Mouse (Mus musculus) lung, embryonic 14.5 days (tissue): Measurements from ENCODE around the gene Unc80. TPM values are rescaled to one million over a fixed set of nuclear protein-coding genes. Genes with fewer than 3 reads are reported as not detected.
A peak's percentile ranks its signal among the peaks of the same experiment; 100 is the strongest.

Experiments used
- ATAC-seq: fragments of 200-750 bp; cut with Nextera tagmentation; 2 replicates; pipeline ENCODE4 v1.8.0; 2017; ENCODE audit warnings: mild to moderate bottlenecking, moderate TSS enrichment, moderate library complexity; ENCODE audit not compliant: insufficient read depth
- DNase-seq: peaks from one replicate; pipeline ENCODE4 v3.0.0-alpha.2; 2015
- H3K27ac ChIP-seq: fragments of 300-500 bp; sonication (generic); 2 replicates; pipeline ENCODE4 v1.5.1; 2014; ENCODE audit warnings: low read depth, mild to moderate bottlenecking, moderate library complexity
- H3K27me3 ChIP-seq: fragments of 300-500 bp; sonication (generic); 2 replicates; pipeline ENCODE4 v1.6.1; 2014; ENCODE audit warnings: low read length, control low read depth; ENCODE audit not compliant: insufficient read depth
- H3K36me3 ChIP-seq: fragments of 300-500 bp; sonication (generic); 2 replicates; pipeline ENCODE4 v1.6.1; 2014; ENCODE audit warnings: control low read depth; ENCODE audit not compliant: insufficient read depth
- H3K4me1 ChIP-seq: fragments of 300-500 bp; sonication (generic); 2 replicates; pipeline ENCODE4 v1.6.1; 2014; ENCODE audit warnings: antibody characterized with exemption, control low read depth; ENCODE audit not compliant: insufficient read depth
- H3K4me2 ChIP-seq: fragments of 300-500 bp; sonication (generic); 2 replicates; pipeline ENCODE4 v1.6.1; 2014; ENCODE audit warnings: mild to moderate bottlenecking
- H3K4me3 ChIP-seq: fragments of 300-500 bp; sonication (generic); 2 replicates; pipeline ENCODE4 v1.5.1; 2014; ENCODE audit warnings: low read depth, low read length
- H3K9ac ChIP-seq: fragments of 300-500 bp; sonication (generic); 2 replicates; pipeline ENCODE4 v1.6.1; 2014
- H3K9me3 ChIP-seq: fragments of 300-500 bp; sonication (generic); 2 replicates; pipeline ENCODE4 v1.6.1; 2016; ENCODE audit warnings: low read depth, low read length, control low read depth
- CTCF ChIP-seq: IDR thresholded peaks from 2 replicates; pipeline ENCODE4 v1.5.1; 2016; ENCODE audit warnings: antibody characterized with exemption, low read depth
- WGBS: fragments of 180-500 bp; shearing (Covaris S2); extraction: QIAGEN DNeasy Blood & Tissue Kit; methylation state at CpG from one replicate; pipeline ENCODE4 v1.1.7; 2014; 5-methylcytosine and 5-hydroxymethylcytosine counted together
- polyA plus RNA-seq: library from polyadenylated mRNA; unstranded; fragments of >200 nt; fragmentation: Nextera tagmentation; extraction: Ambion mirVana; gene quantifications from 2 replicates; pipeline ENCODE4 v1.2.1, GENCODE M21; 2014

Unc80 gene
- polyA plus RNA-seq, 1 experiment from 2014 or later = 0.09 TPM

- H3K4me2 ChIP-seq = peak overlapping the region; percentile 70
- no peaks in the 10 kb centered on the region for H3K27me3 ChIP-seq
- no peak overlapping the region for H3K27ac ChIP-seq
- H3K4me3 ChIP-seq = no peak overlapping the region
- peaks cover 3% of the 10 kb centered on the region; the same call in 1 of the 2 replicates for H3K4me1 ChIP-seq
- DNase-seq = no peak
- 78% methylated on average over 4 of the region's 4 CpGs for WGBS
- peaks cover 10% of the 10 kb centered on the region for H3K36me3 ChIP-seq
- no peaks in the 10 kb centered on the region for H3K9me3 ChIP-seq
- TF ChIP-seq CTCF = no peak
- H3K9ac ChIP-seq = no peak overlapping the region
- no peak for ATAC-seq
These were observed 234.6 kb downstream of the Unc80 start for GRCm38 (mm10) chr1:66702623-66703345.

DNA sequence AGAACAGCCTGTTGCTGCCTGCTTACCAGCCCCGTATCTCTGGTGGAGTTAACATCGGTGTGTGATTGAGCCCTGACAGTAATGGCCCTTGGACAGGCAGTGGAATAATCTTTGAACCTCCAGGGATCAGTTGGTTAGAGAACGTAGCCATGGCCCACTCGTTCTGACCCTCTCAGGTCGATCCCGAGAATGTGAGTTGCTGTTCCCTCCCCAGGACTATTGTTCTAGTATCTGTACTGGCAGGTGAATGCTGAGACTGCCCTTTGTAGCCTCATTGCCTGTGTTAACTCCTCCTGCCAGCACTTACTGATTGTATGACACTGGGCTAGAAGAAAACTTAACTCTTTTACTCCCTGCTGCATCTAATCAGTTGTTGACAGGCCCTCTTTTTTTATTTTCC, 236.4 kb downstream of the Unc80 start:
- H3K4me2 ChIP-seq = no peak overlapping the region

DNA sequence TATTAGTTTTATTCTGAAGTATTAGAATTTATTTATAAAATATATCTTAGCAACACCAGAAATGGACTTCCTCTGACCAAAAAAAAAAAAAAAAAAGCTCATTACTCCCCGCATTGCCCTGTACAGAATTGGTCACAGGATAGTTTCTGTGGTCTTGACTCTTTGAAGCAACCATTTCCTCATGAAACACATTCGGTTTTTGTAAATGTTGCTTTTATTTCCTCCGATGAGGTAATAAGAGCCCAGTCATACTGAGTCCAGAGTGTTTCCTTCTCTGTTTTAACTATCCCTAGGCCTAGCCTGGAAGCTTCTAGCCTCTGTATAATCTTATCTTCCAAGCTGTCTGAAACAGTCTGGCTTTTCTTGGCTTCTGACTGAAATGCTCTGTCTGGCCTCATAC, 244.7 kb downstream of the Unc80 start:
- H3K4me3 ChIP-seq = no peak overlapping the region
- no peak overlapping the region for H3K4me2 ChIP-seq
- no peak overlapping the region for H3K27ac ChIP-seq
- H3K36me3 ChIP-seq = peaks cover 55% of the 10 kb centered on the region
- ATAC-seq (no peak), DNase-seq (no peak)
- WGBS = 87% methylated on average over 3 of the region's 3 CpGs
- TF ChIP-seq CTCF = no peak
- H3K4me1 ChIP-seq = no peaks in the 10 kb centered on the region
- H3K9me3 ChIP-seq = no peaks in the 10 kb centered on the region
- no peak overlapping the region for H3K9ac ChIP-seq
- H3K27me3 ChIP-seq = no peaks in the 10 kb centered on the region

More for the DNA sequence above, 236.4 kb downstream of the Unc80 start:
- Histone ChIP-seq H3K27ac (no peak overlapping the region), H3K4me1 (peaks cover 3% of the 10 kb centered on the region; the same call in 1 of the 2 replicates), H3K9ac (no peak overlapping the region), H3K36me3 (peaks cover 24% of the 10 kb centered on the region), H3K4me3 (no peak overlapping the region), H3K27me3 (no peaks in the 10 kb centered on the region), H3K9me3 (no peaks in the 10 kb centered on the region)
- no peak for TF ChIP-seq CTCF
- WGBS = 70% methylated on average over 6 of the region's 6 CpGs
- DNase-seq = no peak
- no peak for ATAC-seq

- Histone ChIP-seq H3K36me3 (peaks cover 41% of the 10 kb centered on the region), H3K27me3 (no peaks in the 10 kb centered on the region), H3K9me3 (no peaks in the 10 kb centered on the region), H3K4me3 (no peak overlapping the region), H3K4me2 (no peak overlapping the region), H3K27ac (no peak overlapping the region), H3K4me1 (no peaks in the 10 kb centered on the region), H3K9ac (no peak overlapping the region)
- DNase-seq (no peak), ATAC-seq (no peak)
- TF ChIP-seq CTCF = no peak
- WGBS = 64% methylated on average over 1 of the region's 1 CpGs
These were observed 262.4 kb downstream of the Unc80 start for GRCm38 (mm10) chr1:66730581-66730980.

Other genes with a start within 250 kb of the Unc80 start
- gene Rpe, start 232.5 kb downstream of the Unc80 start, polyA plus RNA-seq = 54.3 and 55.5 TPM in 2 replicates